Mouse (Mus musculus): ENCODE measurements at regions not wholly inside any gene's neighbourhood (a gene's known extent, or its start where the extent isn't known, plus 50 kb on each side); places are given as distances from the start of the nearest gene placed in this dataset.

GRCm38 (mm10) chr7:39857301-39857700, 339.7 kb downstream of the Zfp619 start:
- ATAC-seq (replicated peaks; ENCODE audit: low FRiP score, low TSS enrichment, poor library complexity, severe bottlenecking) = no peak

GRCm38 (mm10) chr7:39862835-39863234, 345.3 kb downstream of the Zfp619 start:
- ATAC-seq (replicated peaks; ENCODE audit: low FRiP score, low TSS enrichment, poor library complexity, severe bottlenecking) = no peak

- no peak for ATAC-seq (replicated peaks; ENCODE audit: low FRiP score, low TSS enrichment, poor library complexity, severe bottlenecking)
Observed at GRCm38 (mm10) chr7:39864130-39864529, 346.6 kb downstream of the Zfp619 start.

- ATAC-seq (replicated peaks; ENCODE audit: low FRiP score, low TSS enrichment, poor library complexity, severe bottlenecking) = no peak
Observed at GRCm38 (mm10) chr7:39864781-39865180, 347.2 kb downstream of the Zfp619 start.

DNA sequence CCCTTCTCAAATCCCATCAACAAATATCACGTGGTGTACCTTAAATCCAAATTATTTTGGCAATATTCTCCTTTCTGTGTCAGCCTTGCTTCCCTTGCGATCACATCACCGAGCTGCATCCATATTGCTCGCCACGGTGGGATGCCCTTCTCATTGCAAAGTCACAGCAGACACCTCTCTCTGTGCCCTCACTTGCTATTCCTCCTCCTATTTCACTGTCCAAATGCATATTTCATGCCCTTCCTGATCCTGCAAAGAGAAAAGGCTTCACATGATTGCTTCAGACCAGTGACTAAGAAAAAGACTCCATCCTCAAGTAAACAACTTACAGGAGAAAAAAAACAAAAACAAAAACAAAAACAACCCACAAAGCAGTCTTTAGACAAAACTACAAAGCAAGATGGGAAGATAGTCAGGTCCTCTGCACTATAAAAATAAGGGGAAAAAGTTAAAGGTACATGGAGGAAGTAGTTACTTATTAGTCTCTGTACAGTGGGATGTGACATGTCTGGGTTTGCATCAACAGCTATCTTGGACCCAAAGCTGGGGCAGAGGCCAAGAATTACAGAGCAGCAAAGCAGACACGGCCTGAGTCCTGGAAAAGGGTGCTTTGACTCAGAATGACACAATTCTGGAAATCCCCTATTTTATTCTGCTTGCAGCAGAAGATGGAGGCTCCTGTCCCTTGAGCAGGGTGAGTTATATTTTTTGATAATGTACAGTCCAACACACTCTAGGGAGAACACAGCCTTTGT, 349.3 kb downstream of the Zfp619 start:
- ATAC-seq (replicated peaks; ENCODE audit: low FRiP score, low TSS enrichment, poor library complexity, severe bottlenecking) = no peak

DNA sequence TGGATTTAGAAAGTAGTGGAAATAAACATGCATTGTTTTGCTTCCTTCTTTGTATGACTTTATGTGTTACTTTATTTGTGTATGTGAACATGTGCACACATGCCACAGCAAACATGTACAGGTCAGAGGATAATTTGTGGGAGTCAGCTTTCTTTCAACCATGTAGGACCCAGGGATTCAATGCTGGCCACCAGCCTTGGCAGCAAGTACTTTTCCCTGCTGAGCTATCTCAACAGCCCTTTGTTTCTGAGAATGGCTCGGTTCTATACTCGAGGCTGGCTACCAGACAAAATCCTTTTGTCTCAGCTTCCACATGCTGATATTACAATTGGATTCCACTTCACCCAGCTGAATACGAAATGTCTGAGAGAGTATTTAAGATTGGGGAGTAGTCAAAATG, 349.9 kb downstream of the Zfp619 start:
- no peak for ATAC-seq (replicated peaks; ENCODE audit: low FRiP score, low TSS enrichment, poor library complexity, severe bottlenecking)

GRCm38 (mm10) chr7:39882113-39882512, 364.5 kb downstream of the Zfp619 start:
- no peak for ATAC-seq (replicated peaks; ENCODE audit: low FRiP score, low TSS enrichment, poor library complexity, severe bottlenecking)

DNA sequence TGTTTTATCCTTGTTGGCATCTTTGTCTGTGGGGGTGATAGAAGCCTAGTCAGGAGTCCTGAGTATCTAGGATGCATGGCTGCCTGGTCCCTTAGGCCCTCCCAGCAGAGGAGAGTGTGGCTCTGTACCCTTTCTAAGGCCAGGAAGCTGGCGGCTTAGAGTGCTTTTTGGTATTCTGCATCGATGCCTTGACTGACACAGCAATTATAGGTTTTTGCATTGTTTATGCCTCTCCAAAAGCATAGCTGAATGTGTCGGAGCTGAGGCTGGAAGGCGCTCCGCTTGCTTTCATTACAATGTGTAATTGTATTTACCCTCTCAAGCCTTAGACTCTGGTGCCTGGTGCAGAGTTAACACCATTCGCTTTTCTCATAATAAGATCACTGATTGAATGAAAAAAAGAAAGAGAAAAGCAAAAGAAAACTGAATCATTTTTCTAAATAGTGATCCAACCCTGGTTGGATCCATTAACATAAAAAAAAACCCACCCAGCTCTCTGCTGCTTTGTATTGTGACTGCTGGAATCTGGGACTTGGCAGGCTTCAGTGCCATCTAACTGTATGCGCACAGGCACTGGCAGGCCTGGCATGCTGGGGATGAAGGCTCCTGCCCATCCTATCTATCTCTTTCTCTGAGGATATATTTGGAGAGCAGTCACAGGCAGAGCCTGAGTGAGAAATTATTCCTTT, 376.8 kb downstream of the Zfp619 start:
- ATAC-seq (replicated peaks; ENCODE audit: low FRiP score, low TSS enrichment, poor library complexity, severe bottlenecking) = no peak

- ATAC-seq (replicated peaks; ENCODE audit: low FRiP score, low TSS enrichment, poor library complexity, severe bottlenecking) = no peak
Observed at GRCm38 (mm10) chr7:39896918-39897317, 379.4 kb downstream of the Zfp619 start.

- no peak for ATAC-seq (replicated peaks; ENCODE audit: low FRiP score, low TSS enrichment, poor library complexity, severe bottlenecking)
Observed at GRCm38 (mm10) chr7:39898268-39898667, 380.7 kb downstream of the Zfp619 start.

DNA sequence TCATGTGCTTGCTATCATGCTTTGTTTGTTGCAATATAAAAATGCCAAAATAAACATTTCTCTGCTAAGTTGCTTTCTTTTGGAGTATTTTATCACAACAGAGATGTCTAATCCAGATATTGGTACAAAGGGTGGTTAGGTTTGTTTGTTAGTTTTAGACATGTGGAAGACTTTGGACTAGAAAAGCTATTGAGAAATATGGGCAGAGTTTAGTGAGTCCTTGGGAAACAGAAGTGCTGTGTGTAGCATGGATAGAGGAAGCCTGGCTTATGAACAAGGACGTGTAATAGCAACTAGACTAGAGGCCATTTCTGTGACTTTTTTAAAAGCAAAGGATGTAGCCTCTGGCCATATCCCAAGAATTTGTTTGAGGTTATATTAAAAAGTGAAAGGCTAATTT, 416.4 kb downstream of the Zfp619 start:
- no peak for ATAC-seq (replicated peaks; ENCODE audit: low FRiP score, low TSS enrichment, poor library complexity, severe bottlenecking)

DNA sequence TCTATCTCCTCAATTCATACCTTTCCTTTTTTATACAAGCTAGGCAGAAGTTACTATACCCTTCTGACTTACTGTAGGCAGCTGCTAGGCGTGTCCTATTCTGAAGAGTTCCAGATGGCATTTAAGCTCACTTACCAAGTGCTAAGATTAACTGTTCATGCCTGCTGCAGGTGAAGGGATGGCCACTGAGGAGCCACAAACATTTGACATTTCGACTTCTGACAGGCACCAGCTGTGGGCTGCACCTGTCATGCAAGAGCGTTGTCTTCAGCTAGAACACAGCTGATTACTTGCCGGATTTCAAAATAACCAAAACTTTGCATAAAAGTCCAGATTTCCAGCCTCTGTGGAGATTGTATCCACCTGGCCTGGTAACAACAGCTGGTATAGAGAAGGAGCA, 419.7 kb downstream of the Zfp619 start:
- no peak for ATAC-seq (replicated peaks; ENCODE audit: low FRiP score, low TSS enrichment, poor library complexity, severe bottlenecking)

DNA sequence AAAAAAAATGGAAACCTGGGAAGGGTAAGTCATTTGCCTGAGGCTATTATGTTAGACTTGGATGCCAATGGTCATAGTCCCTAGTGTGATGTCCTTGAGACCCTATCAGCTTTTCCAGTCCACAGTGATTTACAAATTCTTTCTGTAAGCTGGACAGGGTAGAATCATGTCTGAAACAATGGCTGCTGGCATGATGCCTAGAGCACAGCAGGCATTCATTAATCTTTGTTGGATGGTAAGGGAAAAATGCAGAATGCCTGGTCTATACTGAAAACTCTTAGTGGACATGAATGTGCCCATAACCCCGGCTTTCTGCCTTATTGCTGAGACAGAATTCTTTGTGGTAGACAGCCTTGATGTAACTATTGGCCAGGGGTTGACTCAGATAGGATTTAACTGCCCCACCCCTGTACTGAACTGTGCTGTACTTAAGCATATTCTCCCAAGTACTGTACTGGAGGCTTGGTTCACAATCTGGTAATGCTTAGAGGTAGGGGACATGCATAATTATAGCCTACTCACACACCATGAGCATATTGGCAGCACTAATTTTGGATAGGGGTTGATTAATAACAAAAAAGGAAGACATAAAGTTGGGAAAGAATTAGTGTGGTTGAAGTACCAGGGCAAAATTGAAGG, 424.8 kb downstream of the Zfp619 start:
- no peak for ATAC-seq (replicated peaks; ENCODE audit: low FRiP score, low TSS enrichment, poor library complexity, severe bottlenecking)

DNA sequence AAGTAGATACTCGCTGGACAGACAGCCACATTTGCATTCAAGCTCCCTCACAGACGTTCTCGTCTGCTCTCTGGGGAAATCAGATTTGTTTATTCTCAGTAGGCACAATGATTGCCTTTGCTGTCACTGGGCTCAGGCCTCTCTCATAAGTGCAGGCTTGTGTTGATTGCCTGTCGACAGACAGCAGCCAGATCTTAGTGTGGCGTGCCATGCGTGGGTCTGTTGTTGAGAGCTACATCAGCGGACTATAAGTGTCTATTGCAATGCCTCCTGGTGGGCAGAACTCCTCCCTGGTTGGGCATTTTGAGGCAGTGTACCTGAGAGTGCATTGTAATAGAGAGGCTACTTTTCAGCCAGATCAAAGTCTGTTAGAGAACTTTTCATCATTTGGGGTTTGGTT, 436.5 kb downstream of the Zfp619 start:
- no peak for ATAC-seq (replicated peaks; ENCODE audit: low FRiP score, low TSS enrichment, poor library complexity, severe bottlenecking)

- ATAC-seq (replicated peaks; ENCODE audit: low FRiP score, low TSS enrichment, poor library complexity, severe bottlenecking) = no peak
Observed at GRCm38 (mm10) chr7:39954931-39955330, 437.4 kb downstream of the Zfp619 start.

DNA sequence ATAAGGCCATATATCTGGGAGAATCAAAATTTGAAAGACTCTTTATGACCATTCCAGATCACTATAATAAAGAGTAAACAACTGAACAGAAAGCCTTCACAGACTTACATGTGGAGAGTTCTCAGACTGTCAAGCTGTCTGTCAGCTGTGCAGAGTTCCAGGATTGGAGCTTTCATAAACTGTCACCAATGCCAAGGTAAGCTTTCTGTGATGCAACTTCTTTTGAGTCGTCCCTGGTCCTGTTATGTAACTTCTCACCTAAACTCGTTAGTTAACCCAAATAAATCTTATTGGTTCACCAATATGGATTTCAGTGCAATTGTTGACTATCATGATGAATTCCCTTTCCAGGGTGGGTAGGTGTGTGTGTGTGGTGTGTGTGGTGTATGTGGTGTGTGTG, 460.6 kb downstream of the Zfp619 start:
- ATAC-seq (replicated peaks; ENCODE audit: low FRiP score, low TSS enrichment, poor library complexity, severe bottlenecking) = no peak

- no peak for ATAC-seq (replicated peaks; ENCODE audit: low FRiP score, low TSS enrichment, poor library complexity, severe bottlenecking)
Observed at GRCm38 (mm10) chr7:39981647-39982046, 464.1 kb downstream of the Zfp619 start.

Measured in megakaryocyte-erythroid progenitor cell, adult 5-6 weeks (primary cell).